Mouse (Mus musculus): Measurements from ENCODE around the gene A930009A15Rik.

- TF ChIP-seq POLR2A (IDR thresholded peaks at IDR 0.05; ENCODE audit: borderline replicate concordance, control insufficient read depth, low read depth, low read length) (no peak), CTCF (IDR thresholded peaks at IDR 0.05; ENCODE audit: control insufficient read depth, insufficient read depth, low read length) (no peak)
These were observed 15.9 kb downstream of the A930009A15Rik start for GRCm38 (mm10) chr10:115585491-115586245.
